Mouse (Mus musculus): ENCODE results near the gene Hoxd4. TPM values are rescaled to one million over a fixed set of nuclear protein-coding genes. Genes with fewer than 3 reads are reported as not detected.

Gene Hoxd4
- total RNA-seq (2021), result 10 to 100 TPM in 1 of 2 experiments, 1 to 10 TPM in 1; 7.0 to 18.8 TPM
- long read RNA-seq, experiment 1, result 0 reads
- long read RNA-seq, experiment 2, partial matches to known transcripts, result 0 of 2 reads
- long read RNA-seq, experiment 2, other reads (novel, unspliced or antisense), result 2 of 2 reads

DNA sequence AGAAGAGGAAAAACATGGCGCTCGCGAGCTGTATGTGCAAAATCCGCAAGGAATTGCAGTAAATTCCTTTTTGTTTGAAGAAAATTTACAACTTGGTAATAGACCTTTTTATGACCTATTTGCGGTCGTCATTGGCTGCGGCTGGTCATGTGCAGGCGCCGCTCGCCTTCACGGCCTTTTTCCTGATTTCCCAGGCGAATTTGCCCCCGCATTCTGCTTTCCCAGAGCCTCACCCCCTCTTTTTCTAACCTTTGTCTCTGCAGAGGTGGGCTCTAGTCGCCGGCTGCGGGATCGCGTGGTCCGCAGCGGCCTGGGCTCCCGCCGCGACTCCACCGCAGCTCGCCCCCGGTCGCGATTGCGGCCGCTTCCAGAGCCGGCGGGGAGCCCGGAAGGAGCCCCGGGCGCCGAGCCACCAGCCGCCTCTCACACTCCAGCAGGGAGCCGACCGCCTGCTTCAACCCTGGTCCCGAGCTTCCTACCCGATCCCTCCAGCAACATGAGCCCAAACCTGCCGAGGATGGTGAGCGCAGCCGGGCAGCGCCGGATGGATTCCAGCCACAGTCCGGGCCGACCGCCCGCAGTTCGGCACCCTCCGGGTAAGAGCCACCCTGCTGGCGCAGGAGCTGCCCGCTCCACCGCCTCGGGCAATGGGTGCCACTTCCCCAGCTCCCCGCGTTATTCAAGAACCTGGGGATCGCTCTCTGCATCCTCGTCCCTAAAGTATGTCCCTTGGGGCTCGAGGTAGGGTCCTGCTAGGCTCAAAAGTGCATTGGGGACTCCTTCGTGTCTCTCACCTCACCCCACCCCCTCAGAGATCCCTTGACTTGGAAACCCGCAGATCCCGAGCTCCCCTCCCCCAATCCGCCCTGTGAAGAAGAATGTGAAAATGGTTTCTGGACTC lies at the start of gene Hoxd4, which contains the start of gene Hoxd3:
Gene Hoxd4, plus strand, starts transcription at position 209 of the 901 bp plus-strand sequence.
Gene Hoxd3, plus strand, starts transcription at position 207 of the 901 bp plus-strand sequence.
- DNase-seq, result peak; percentile 70

DNA sequence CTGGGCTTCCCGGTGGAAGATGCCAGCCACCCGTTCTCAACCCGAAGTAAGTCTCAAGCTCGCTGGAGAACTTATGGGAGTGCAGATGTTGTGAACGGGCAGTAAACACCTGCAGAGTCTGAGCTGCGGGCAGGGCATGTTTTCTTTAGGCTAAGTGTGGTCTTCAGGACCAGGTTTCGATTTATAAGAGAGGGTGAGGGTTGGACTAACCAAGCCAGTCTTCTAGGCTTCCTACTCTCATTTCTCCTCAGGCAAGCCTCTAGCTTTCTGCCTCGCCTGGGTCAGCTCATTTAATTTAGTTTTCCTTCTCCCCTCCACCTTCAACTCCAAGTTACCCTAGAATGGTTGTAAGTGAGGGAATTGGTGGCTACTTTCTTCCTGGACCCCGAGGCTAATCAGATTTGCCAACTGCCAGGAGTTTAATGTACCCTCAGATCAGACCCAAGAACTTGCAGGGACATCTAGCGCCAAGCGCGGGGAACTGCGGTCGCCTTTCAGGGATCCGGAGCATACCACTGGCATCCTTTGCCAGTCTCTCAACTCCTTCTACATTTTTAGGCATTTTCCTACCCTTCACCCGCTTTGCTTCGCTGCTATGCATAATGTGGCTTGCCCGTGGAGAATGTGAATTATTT lies 48.3 kb upstream of the Hoxd4 start:
- DNase-seq, result peak; percentile 62

DNA sequence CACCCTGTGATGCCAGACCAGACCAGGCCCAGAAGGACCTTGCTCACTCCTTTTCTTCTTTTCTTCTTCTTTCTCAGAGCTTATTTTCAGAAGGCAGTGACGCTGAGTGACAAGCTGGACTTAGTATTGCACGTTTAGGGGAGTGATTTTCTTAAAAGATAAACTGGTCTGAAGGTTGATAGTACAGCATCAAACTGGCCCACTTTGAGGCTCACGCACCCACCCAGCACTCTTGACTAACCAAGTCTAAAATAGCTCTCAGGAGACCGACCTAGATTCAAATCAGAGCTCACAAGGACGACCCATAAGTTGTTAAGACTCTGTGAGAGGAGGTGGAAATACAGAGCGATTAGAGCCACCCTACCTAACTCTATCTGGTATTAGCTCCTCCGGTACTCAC lies 45.3 kb upstream of the Hoxd4 start:
- DNase-seq, result no peak

DNA sequence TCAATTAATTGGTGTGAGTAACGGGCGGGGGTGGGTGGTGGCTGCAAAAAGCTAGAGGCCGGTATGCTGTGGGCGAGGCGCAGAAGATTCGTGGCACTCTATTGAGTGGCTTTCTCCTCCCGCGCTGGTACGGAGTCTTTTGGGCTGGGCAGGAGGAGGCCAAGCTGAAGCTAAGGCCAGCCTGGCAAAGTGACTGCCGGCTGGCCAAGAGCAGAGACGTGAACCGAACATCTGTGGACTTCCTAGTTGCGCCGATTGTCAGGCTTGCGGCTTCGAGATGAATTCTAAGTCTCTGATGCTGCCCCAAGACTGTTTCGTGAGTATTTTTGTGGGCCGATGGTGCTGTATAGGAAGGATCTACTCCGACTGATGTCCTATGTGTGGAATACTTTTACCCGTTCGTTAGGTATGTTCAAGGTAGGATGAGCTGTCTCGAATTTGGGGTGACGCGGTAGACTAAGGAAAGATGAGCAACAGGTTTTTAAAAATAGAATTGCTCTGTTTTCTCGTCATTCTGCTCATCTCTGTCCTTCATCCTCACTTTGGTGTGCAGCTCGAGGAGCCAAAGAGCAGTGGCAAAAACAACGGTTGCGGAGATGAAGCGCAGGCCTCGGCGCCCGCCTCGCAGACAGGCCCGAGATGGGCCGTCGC lies 44.4 kb upstream of the Hoxd4 start:
- DNase-seq, result no peak

DNA sequence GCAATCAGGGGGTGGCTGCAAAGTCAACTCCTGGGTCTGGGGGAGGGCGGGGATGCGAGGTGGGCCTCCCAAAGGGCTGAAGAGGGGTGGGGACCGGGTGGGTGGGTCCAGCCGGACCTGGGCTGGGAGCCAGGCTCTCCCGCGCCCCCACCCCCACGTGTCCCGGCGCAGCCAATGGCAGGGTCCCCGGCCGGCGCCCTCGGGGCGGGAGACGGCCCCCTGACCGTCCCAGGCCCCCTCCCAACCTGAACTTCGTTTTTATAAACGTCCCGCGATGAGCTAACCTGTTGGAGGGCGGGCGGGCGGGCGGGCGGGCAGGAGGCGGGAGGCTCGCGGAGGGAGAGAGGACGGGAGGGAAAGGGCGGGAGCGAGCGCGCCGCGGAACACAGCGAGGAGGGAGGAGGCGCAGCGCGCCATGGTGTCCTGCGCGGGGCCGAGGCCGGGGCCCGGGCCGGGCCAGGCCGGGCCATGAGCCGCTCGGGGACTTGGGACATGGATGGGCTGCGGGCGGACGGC lies 43.8 kb upstream of the Hoxd4 start, which contains the start of gene Hoxd13:
Gene Hoxd13, plus strand, starts transcription at position 469 of the 516 bp plus-strand sequence.
- DNase-seq, result no peak

DNA sequence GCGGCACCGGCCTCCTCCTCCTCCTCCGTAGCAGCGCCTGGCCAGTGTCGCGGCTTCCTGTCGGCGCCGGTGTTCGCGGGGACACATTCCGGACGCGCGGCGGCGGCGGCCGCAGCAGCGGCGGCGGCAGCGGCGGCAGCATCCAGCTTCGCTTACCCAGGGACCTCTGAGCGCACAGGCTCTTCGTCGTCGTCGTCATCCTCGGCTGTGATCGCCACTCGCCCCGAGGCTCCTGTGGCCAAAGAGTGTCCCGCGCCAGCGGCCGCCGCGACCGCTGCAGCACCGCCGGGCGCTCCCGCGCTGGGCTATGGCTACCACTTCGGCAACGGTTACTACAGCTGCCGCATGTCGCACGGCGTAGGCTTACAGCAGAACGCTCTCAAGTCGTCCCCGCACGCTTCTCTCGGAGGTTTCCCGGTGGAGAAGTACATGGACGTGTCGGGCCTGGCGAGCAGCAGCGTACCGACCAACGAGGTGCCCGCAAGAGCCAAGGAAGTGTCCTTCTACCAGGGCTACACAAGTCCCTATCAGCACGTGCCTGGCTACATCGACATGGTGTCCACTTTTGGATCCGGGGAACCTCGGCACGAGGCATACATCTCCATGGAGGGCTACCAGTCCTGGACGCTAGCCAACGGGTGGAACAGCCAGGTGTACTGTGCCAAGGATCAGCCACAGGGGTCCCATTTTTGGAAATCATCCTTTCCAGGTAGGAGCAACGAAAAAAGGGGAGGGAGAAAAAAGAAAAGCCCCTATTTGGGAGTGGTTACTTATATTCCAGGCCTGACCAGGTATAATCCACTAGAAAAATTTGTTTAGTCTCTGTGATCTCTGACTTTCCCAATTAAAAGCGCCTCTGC lies 43.1 kb upstream of the Hoxd4 start:
- no peak for DNase-seq

DNA sequence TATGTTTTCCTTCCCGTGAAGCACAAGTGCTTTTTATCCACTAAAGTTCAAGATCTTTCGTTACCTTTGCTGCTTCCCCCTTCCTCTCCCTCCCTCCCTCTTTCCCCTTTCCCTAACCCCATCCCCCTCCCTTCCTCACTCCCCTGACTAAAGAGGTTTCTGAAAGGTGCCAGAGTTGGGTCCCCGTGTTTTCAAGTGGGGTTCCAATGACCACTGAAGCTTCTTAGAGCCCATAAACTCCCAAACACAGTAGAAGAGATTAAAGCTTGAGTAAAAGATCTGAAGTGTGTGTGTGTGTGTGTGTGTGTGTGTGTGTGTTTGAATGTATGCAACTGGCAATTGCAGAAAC lies 42.5 kb upstream of the Hoxd4 start:
- no peak for DNase-seq

DNA sequence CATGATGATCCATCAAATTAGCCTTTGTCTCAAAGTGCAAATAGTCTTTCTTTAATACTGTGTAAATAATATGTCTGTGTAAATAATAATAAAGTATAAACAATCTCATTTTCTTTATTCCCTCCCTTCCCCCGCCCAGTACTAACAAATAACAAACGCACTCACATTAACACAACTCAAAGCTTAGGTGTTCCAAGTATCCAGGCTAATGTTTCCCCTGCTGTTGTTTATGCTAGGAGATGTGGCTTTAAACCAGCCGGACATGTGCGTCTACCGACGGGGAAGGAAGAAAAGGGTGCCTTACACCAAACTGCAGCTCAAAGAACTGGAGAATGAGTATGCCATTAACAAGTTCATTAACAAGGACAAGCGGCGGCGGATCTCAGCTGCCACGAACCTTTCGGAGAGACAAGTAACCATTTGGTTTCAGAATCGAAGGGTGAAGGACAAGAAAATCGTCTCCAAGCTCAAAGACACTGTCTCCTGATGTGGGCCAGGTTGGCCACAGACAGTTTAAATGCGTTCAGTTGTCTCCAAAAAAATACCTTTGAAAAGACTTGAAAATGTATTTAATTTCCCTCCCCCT lies 42.0 kb upstream of the Hoxd4 start:
- no peak for DNase-seq

DNA sequence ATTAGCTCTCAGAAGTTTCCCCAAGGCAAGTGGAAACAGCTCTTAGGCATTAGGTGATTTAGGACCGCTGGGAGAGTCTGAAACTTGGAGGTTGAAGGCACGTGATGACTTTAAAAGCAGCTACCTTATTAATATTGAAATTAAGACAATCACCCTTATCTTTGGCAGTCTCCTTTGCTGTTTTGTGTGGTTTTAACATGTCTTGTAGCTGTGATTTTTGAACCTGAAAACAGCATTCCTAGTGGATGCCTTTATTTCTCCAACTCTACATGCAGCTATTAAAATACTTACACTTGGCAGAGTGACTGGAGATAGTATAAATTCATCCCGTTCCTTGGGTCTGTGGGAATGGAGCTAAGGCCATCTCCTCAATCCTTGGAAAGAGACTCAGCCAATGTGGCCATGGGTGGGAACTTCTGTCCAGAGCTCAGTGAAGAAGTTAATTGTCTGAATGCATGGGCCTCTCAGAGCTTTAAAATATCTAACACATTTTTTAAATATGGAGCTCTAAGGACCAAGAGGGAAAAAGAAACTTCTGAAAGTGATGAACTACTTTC lies 41.0 kb upstream of the Hoxd4 start:
- no peak for DNase-seq

DNA sequence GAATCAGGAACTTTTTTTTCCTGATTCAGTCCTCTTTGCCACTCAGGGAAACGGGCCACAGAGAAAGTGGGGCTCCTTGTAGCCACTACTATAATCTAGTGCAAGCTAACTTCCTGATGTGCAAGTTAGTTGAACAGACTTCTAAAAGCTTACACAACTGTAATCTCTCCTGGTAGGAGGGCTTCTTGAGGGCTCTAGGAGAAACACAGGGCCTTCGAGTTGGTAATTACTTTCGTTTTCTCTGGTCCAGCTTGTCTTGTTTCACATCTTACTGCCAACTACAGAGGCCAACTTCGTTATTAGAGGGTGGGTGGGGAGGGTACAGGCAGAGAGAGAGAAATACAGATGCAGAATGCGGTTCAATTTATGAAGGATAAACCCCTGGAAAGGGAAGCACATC lies 39.9 kb upstream of the Hoxd4 start:
- no peak for DNase-seq

DNA sequence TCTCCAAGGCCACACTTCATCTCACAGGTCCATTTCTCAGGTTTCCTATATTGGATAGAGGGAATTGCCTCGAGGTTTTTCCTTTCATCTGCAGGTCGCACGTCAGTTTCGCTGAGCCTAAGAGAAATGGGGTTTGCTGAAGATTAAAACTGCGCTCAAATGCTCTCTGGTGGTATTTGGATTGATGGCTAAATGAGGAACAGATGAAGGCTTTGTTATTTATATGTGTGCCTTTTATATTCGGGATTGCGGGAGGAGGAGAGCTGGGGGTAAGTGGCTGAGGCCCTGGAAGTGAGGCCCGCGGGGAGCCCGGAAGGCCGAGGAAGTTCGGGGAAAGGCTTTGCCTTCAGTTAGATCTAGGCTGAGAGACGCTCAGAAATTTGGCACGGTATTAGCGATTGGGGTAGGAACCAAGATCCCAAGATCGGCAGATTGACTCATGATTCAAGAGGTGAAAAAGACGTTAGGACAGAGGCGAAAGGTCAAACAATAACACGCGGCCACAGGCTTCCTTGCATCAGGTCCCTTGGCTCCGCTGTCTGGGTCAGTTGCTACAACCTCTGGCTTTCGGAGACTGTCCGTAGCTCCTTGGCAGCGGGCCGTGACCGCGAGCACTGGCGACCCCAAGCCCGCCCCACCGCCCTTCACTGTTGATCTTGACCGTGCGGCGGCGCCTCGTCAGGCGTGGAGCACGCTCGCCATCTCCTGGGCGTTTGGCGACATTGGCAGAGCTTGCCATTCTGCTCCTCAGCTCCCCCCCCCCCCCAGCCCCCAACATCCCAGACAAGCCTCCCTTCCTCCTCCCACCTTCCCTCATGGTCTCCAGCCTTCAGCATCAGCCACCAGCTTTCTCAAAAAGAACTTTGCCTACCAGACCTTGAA lies 39.0 kb upstream of the Hoxd4 start:
- peak; percentile 63 for DNase-seq

DNA sequence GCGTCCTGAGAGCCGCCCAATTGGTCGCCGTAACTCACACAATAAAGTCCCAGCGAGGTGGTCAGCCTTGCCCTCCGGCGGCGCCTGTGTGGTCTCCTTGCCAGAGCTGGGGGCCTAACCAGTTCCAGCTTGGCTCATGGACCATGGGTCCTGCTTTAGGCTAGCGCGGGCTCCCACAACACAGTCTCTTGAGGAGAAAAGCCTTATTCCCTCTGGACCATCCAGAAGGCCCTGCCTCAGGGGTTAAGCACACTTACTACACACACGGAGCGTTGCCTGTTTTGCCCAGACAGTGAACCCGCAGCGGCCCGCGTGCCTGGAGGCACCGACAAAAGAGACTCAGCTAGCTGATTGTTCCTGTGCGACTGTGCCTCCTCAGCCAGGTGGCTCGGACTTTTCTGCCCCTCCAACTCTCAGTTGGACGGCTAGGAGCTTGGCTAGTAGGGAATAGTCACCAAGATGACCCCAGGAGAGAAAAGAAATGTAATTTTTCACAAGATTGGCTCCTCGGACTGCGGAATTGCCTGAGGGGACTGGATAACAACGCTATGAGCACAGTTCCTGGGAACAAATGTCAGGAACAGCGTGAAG lies 37.8 kb upstream of the Hoxd4 start:
- DNase-seq, result no peak

DNA sequence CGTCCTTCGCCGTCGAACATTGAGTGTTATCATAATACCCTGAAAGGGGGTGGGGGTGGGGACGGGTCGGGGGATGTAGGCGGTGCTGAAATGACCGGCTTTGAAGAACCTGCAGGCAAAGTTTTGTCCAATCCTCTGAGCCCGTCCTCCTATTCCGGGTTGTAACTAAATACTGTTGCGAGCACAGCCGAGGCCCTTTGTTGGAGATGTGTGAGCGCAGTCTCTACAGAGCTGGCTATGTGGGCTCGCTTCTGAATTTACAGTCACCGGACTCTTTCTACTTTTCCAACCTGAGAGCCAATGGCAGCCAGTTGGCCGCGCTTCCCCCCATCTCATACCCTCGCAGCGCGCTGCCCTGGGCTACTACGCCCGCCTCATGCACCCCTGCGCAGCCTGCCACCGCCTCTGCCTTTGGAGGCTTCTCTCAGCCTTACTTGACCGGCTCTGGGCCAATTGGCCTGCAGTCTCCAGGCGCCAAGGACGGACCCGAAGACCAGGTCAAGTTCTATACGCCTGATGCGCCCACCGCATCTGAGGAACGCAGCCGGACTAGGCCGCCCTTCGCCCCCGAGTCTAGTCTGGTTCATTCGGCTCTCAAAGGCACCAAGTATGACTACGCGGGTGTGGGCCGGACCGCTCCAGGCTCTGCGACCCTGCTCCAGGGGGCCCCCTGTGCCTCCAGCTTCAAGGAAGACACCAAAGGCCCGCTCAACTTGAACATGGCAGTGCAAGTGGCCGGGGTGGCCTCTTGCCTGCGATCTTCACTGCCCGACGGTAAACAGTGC lies 36.7 kb upstream of the Hoxd4 start, which contains the start of gene Hoxd12:
Gene Hoxd12, plus strand, starts transcription at position 133 of the 785 bp plus-strand sequence.
- no peak for DNase-seq

DNA sequence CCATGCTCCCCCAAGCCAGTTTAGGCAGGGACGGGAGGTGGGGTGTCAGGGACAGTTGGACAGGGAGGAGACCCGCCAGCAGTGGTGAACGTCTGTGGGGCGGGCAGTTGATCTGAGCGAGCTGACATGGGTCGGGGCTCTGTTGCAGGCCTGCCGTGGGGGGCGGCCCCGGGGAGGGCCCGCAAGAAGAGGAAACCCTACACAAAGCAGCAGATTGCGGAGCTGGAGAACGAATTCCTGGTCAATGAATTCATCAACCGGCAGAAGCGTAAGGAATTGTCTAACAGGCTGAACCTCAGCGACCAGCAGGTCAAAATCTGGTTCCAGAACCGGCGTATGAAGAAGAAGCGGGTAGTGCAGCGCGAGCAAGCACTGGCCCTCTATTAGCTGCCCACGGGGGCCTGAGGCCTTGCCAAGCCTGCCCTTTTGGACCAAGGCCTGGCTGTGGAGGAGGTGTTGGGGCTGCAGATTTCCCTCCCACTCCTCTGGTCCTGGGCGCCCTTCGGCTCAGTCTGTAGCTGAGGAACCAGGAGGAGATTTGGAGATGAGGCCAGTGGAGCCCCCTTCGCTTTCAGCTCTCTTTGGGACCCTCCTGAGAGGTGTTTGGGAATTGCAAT lies 36.0 kb upstream of the Hoxd4 start:
- DNase-seq, result no peak

DNA sequence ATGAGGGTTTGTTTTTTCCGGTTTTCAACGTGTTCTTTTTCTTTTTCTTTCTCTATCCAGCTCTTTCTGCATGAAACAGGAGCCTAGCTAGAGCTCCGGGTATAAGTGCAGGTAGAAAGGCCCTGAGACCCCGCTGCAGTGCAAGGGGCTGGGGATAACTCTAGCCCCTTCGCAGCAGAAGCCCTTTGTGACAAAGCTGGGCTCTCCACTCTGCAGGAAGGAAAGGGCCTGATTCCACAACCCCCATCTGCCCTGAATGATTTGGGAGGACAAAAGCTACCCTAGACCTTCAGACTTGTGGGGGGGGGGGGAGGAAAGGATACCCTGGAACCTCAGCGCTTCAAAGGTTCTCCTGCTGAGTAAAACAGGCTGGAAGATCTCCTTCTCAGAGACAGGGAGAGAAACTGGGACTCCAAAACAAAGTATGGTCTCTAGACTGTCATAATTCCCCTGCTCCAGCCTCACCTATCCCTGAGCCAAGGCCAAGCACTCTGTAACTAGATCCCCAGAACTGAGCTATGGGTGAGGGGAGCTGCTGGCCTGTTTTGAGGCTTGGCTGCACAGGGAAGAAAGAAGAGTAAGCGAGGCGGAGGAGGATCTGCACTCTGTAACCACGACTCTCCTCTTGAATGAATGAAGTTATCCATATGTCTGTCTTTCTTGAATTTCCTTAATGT lies 35.2 kb upstream of the Hoxd4 start:
- no peak for DNase-seq

DNA sequence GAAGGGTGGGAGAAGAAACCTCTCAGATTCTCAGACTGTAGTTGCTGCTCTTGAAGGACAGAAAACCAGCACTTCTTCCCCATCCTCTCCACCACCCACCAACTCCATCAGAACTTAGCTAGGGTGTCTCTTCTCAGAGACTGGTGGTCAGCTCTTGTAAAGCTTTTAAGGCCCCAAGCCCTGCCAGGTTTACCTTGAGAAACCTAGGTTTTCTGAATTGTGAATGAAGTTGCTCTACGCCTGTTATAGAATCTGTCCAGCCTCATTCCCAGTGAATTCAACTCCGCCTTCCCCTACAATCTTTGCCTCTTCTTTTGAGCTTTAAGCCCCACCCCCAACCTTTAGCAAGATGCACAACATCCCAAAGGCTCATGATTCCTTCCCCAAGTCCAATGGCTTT lies 34.6 kb upstream of the Hoxd4 start:
- no peak for DNase-seq

DNA sequence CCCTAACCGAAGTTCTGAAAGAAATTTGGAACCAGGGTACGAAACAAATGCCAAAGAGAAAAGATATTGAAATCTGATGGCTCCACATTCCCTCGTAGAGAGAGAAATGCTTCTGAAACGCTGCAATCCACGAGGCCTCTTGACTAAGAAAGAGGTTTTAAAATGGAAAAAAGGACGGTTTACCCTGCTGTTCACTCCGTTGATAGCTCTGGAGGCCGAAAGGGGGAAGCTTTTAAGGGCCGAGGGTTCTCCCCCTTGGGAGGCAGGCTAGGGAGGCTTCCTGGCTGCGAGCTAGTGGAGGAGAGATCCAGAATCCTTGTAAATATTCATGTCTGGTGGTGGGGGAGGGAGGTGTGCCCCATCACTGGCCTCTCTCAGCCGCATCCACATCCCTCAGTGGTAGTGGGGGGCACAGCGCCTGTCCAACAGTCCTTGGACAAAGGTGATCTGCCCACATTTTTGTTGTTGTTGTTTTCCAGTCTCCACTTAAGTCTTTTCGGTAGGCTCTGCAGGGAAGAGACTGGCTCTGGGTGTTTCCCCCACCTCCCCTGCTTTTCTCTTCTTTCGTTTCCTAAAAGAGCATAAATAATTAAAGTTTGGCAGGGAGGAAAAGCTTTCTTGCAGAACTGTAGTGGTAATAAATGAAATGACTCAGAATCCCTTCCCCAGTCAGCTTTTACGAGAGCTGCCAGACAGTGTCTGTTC lies 32.7 kb upstream of the Hoxd4 start, which contains the start of gene Hoxd11:
Gene Hoxd11, plus strand, starts transcription at position 667 of the 705 bp plus-strand sequence.
- no peak for DNase-seq

All from adrenal gland, postnatal 10 days (tissue).